Mouse (Mus musculus): ENCODE data around the gene Epb41. TPM values are rescaled to one million over a fixed set of nuclear protein-coding genes. Genes with fewer than 3 reads are reported as not detected.

Epb41 gene
- total and polyA plus RNA-seq, 2 experiments: 29.6 to 46.8 TPM

GRCm38 (mm10) chr4:132010416-132010815 lies 64.7 kb downstream of the Epb41 start:
- Histone ChIP-seq H3K27ac (replicated peaks; ENCODE audit: insufficient read depth, low read depth, low read length) (no peak overlapping the region), H3K9ac (ENCODE audit: low read depth, low read length) (no peak overlapping the region), H3K4me3 (ENCODE audit: insufficient read depth, low read depth, low read length) (no peak overlapping the region), H3K27me3 (ENCODE audit: control insufficient read depth, insufficient read depth, low read length) (no peaks in the 10 kb centered on the region), H3K79me2 (ENCODE audit: control insufficient read depth, insufficient read depth, low read length) (peaks cover 15% of the 10 kb centered on the region; the same call in 1 of the 2 replicates), H3K4me1 (ENCODE audit: control insufficient read depth, insufficient read depth, low read length) (peaks cover 3% of the 10 kb centered on the region; the same call in 1 of the 2 replicates), H3K36me3 (ENCODE audit: control insufficient read depth, insufficient read depth, low read length) (peaks cover 16% of the 10 kb centered on the region; the same call in 1 of the 2 replicates)
- 90% methylated on average over 8 of the region's 8 CpGs for WGBS
- no peak for DNase-seq (ENCODE audit: extremely low read depth, low read depth, low spot score)
- TF ChIP-seq POLR2A (IDR thresholded peaks at IDR 0.05; ENCODE audit: extremely low read depth, insufficient read depth, low read length) (no peak), CTCF (IDR thresholded peaks at IDR 0.05; ENCODE audit: low read depth, low read length) (no peak)

- peak; percentile 24 for DNase-seq (ENCODE audit: extremely low read depth, low read depth, low spot score)
- no peak overlapping the region for H3K4me3 ChIP-seq (ENCODE audit: insufficient read depth, low read depth, low read length)
- H3K4me1 ChIP-seq (ENCODE audit: control insufficient read depth, insufficient read depth, low read length): peaks cover 3% of the 10 kb centered on the region; the same call in 1 of the 2 replicates
- H3K27me3 ChIP-seq (ENCODE audit: control insufficient read depth, insufficient read depth, low read length): no peaks in the 10 kb centered on the region
- peaks cover 28% of the 10 kb centered on the region for H3K36me3 ChIP-seq (ENCODE audit: control insufficient read depth, insufficient read depth, low read length)
- H3K27ac ChIP-seq (replicated peaks; ENCODE audit: insufficient read depth, low read depth, low read length): peak overlapping the region; percentile 41; the same call in 1 of the 2 replicates
- H3K9ac ChIP-seq (ENCODE audit: low read depth, low read length): no peak overlapping the region
- peaks cover 11% of the 10 kb centered on the region; the same call in 1 of the 2 replicates for H3K79me2 ChIP-seq (ENCODE audit: control insufficient read depth, insufficient read depth, low read length)
- TF ChIP-seq CTCF (IDR thresholded peaks at IDR 0.05; ENCODE audit: low read depth, low read length) (no peak), POLR2A (IDR thresholded peaks at IDR 0.05; ENCODE audit: extremely low read depth, insufficient read depth, low read length) (no peak)
- 89% methylated on average over 5 of the region's 5 CpGs for WGBS
These were observed 66.9 kb downstream of the Epb41 start for GRCm38 (mm10) chr4:132008191-132008590.

- TF ChIP-seq POLR2A (IDR thresholded peaks at IDR 0.05; ENCODE audit: extremely low read depth, insufficient read depth, low read length): no peak
- TF ChIP-seq CTCF (IDR thresholded peaks at IDR 0.05; ENCODE audit: low read depth, low read length): no peak
- WGBS: 92% methylated on average over 7 of the region's 7 CpGs
- Histone ChIP-seq H3K27ac (replicated peaks; ENCODE audit: insufficient read depth, low read depth, low read length) (no peak overlapping the region), H3K4me3 (ENCODE audit: insufficient read depth, low read depth, low read length) (no peak overlapping the region), H3K27me3 (ENCODE audit: control insufficient read depth, insufficient read depth, low read length) (no peaks in the 10 kb centered on the region), H3K4me1 (ENCODE audit: control insufficient read depth, insufficient read depth, low read length) (peaks cover 3% of the 10 kb centered on the region; the same call in 1 of the 2 replicates), H3K9ac (ENCODE audit: low read depth, low read length) (no peak overlapping the region), H3K79me2 (ENCODE audit: control insufficient read depth, insufficient read depth, low read length) (peaks cover 8% of the 10 kb centered on the region; the same call in 1 of the 2 replicates), H3K36me3 (ENCODE audit: control insufficient read depth, insufficient read depth, low read length) (peaks cover 37% of the 10 kb centered on the region)
- DNase-seq (ENCODE audit: extremely low read depth, low read depth, low spot score): no peak
These were observed 68.0 kb downstream of the Epb41 start for GRCm38 (mm10) chr4:132007123-132007522.

GRCm38 (mm10) chr4:131998641-131999040 lies 76.5 kb downstream of the Epb41 start:
- Histone ChIP-seq H3K36me3 (ENCODE audit: control insufficient read depth, insufficient read depth, low read length) (peaks cover 51% of the 10 kb centered on the region), H3K9ac (ENCODE audit: low read depth, low read length) (no peak overlapping the region), H3K79me2 (ENCODE audit: control insufficient read depth, insufficient read depth, low read length) (no peaks in the 10 kb centered on the region; the same call in 1 of the 2 replicates), H3K27ac (replicated peaks; ENCODE audit: insufficient read depth, low read depth, low read length) (no peak overlapping the region), H3K4me1 (ENCODE audit: control insufficient read depth, insufficient read depth, low read length) (no peaks in the 10 kb centered on the region), H3K4me3 (ENCODE audit: insufficient read depth, low read depth, low read length) (no peak overlapping the region), H3K27me3 (ENCODE audit: control insufficient read depth, insufficient read depth, low read length) (no peaks in the 10 kb centered on the region)
- TF ChIP-seq POLR2A (IDR thresholded peaks at IDR 0.05; ENCODE audit: extremely low read depth, insufficient read depth, low read length) (no peak), CTCF (IDR thresholded peaks at IDR 0.05; ENCODE audit: low read depth, low read length) (no peak)
- no peak for DNase-seq (ENCODE audit: extremely low read depth, low read depth, low spot score)
- WGBS: 95% methylated on average over 7 of the region's 7 CpGs

GRCm38 (mm10) chr4:131997476-131997875 lies 77.6 kb downstream of the Epb41 start:
- whole genome bisulfite sequencing: 72% methylated on average over 5 of the region's 5 CpGs

GRCm38 (mm10) chr4:131996985-131997384 lies 78.1 kb downstream of the Epb41 start:
- peaks cover 48% of the 10 kb centered on the region for H3K36me3 ChIP-seq (ENCODE audit: control insufficient read depth, insufficient read depth, low read length)
- TF ChIP-seq POLR2A (IDR thresholded peaks at IDR 0.05; ENCODE audit: extremely low read depth, insufficient read depth, low read length) (no peak), CTCF (IDR thresholded peaks at IDR 0.05; ENCODE audit: low read depth, low read length) (peak; percentile 60)
- no peak overlapping the region for H3K27ac ChIP-seq (replicated peaks; ENCODE audit: insufficient read depth, low read depth, low read length)
- H3K27me3 ChIP-seq (ENCODE audit: control insufficient read depth, insufficient read depth, low read length): no peaks in the 10 kb centered on the region
- no peak overlapping the region for H3K4me3 ChIP-seq (ENCODE audit: insufficient read depth, low read depth, low read length)
- no peak for DNase-seq (ENCODE audit: extremely low read depth, low read depth, low spot score)
- H3K79me2 ChIP-seq (ENCODE audit: control insufficient read depth, insufficient read depth, low read length): no peaks in the 10 kb centered on the region; the same call in 1 of the 2 replicates
- WGBS: 64% methylated on average over 5 of the region's 5 CpGs
- no peak overlapping the region for H3K9ac ChIP-seq (ENCODE audit: low read depth, low read length)
- H3K4me1 ChIP-seq (ENCODE audit: control insufficient read depth, insufficient read depth, low read length): no peaks in the 10 kb centered on the region

More at GRCm38 (mm10) chr4:131997476-131997875, 77.6 kb downstream of the Epb41 start:
- no peak for DNase-seq (ENCODE audit: extremely low read depth, low read depth, low spot score)
- Histone ChIP-seq H3K4me1 (ENCODE audit: control insufficient read depth, insufficient read depth, low read length) (no peaks in the 10 kb centered on the region), H3K36me3 (ENCODE audit: control insufficient read depth, insufficient read depth, low read length) (peaks cover 47% of the 10 kb centered on the region), H3K27me3 (ENCODE audit: control insufficient read depth, insufficient read depth, low read length) (no peaks in the 10 kb centered on the region), H3K4me3 (ENCODE audit: insufficient read depth, low read depth, low read length) (no peak overlapping the region), H3K27ac (replicated peaks; ENCODE audit: insufficient read depth, low read depth, low read length) (no peak overlapping the region), H3K9ac (ENCODE audit: low read depth, low read length) (no peak overlapping the region), H3K79me2 (ENCODE audit: control insufficient read depth, insufficient read depth, low read length) (no peaks in the 10 kb centered on the region; the same call in 1 of the 2 replicates)
- TF ChIP-seq CTCF (IDR thresholded peaks at IDR 0.05; ENCODE audit: low read depth, low read length) (no peak), POLR2A (IDR thresholded peaks at IDR 0.05; ENCODE audit: extremely low read depth, insufficient read depth, low read length) (no peak)

Data from liver, adult 2 months (tissue).